Mouse (Mus musculus): Measurements from ENCODE around the gene Foxn2.

DNA sequence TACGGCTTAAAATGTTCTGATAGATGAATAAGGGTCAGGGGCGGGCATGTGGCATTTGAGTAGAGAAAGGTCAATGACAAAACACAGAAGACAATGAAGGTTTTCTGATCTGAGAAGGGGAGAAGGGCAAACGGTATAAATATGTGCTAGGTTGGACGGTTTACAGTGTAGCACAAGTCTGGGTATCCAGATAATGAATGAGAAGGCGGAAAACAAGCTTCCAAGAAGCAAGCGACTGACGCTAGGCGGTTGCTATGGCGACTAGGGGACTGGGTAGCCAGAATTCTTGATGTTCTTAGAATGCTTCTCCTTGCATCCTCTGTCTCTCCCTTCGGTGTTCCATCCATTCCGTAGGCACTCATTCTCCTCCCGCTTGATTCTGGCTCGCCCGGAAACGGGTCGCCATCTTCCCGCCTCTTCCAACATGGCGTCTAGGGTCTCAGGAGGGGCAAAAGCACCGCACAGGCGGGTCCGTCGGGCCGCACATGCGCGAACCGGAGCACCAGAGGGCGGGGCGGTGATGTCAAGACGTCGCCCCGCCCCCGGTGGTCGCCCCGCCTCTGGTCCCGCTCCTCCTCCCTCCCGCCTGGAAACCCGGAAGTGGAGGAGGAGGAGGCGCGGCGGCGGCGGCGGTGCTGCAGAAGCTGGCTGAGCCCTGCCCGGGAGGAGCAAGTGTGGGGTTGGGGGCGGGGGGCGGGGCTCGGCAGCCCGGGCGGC lies 89.2 kb downstream of the Foxn2 start, which contains the start of gene Ppp1r21:
- TF ChIP-seq E2F4 (IDR thresholded peaks at IDR 0.05; ENCODE audit: insufficient read depth) (no peak), POLR2A (IDR thresholded peaks at IDR 0.05; ENCODE audit: insufficient read length, low read depth) (peak; percentile 71), TCF12 (IDR thresholded peaks at IDR 0.05; ENCODE audit: insufficient read depth, poor library complexity, severe bottlenecking) (no peak), USF1 (IDR thresholded peaks at IDR 0.05; ENCODE audit: low read depth) (no peak), POLR2AphosphoS2 (IDR thresholded peaks at IDR 0.05; ENCODE audit: insufficient read length, low read depth) (peak; percentile 56), MYOG (IDR thresholded peaks at IDR 0.05; ENCODE audit: control insufficient read depth in 1 of 3, insufficient read depth in 1 of 3, insufficient read length in 2 of 3, low read depth in 2 of 3) (no peak), MYOD1 (IDR thresholded peaks at IDR 0.05; ENCODE audit: control insufficient read depth in 1 of 3, insufficient read length in 2 of 3, low read depth in 2 of 3) (no peak)
